8 mouse cellular contexts compared by ENCODE assay signal in genomic region chr19:8838041-8838730, GRCm38 (mm10). TPM values are rescaled to one million over a fixed set of nuclear protein-coding genes. Genes with fewer than 3 reads are reported as not detected.
A peak's percentile ranks its signal among the peaks of the same experiment; 100 is the strongest.
DNase-seq lines count a peak whose midpoint lies in the region; ATAC-seq and TF ChIP-seq lines count a peak whose summit lies in the region.

No protein-coding gene starts in this region.

- H3K4me2 ChIP-seq in midbrain, embryonic 13.5 days (replicated peaks), result peak overlapping the region; percentile 77

- H3K4me3 ChIP-seq in cortical plate, adult 2 months (ENCODE audit: insufficient read depth, low read length), result peak overlapping the region; percentile 68
- H3K4me3 ChIP-seq in hindbrain, embryonic 10.5 days, result peak overlapping the region; percentile 63
- H3K4me3 ChIP-seq in midbrain, embryonic 13.5 days (replicated peaks), result peak overlapping the region; percentile 79

- peak overlapping the region; percentile 93 for H3K9ac ChIP-seq in midbrain, embryonic 13.5 days (replicated peaks)

- TF ChIP-seq CTCF in cortical plate, adult 2 months (IDR thresholded peaks at IDR 0.05; ENCODE audit: extremely low read depth, insufficient read depth, low read length), result no peak

- 26% methylated on average over 15 of the region's 15 CpGs for WGBS in hindbrain, embryonic 10.5 days
- 13% methylated on average over 15 of the region's 15 CpGs for WGBS in midbrain, embryonic 13.5 days

- H3K27me3 ChIP-seq in hindbrain, embryonic 10.5 days (ENCODE audit: insufficient read depth, poor library complexity, severe bottlenecking), result no peaks in the 10 kb centered on the region
- no peaks in the 10 kb centered on the region for H3K27me3 ChIP-seq in midbrain, embryonic 13.5 days

- peaks cover 2% of the 10 kb centered on the region; the same call in 1 of the 2 replicates for H3K4me1 ChIP-seq in cortical plate, adult 2 months (ENCODE audit: control insufficient read depth, insufficient read depth, low read length)
- H3K4me1 ChIP-seq in hindbrain, embryonic 10.5 days (replicated peaks), result peaks cover 44% of the 10 kb centered on the region
- H3K4me1 ChIP-seq in midbrain, embryonic 13.5 days (replicated peaks), result peaks cover 41% of the 10 kb centered on the region

- ATAC-seq in midbrain, embryonic 13.5 days, result 0 out of 2 replicates have a peak, but pooled peaks have one; percentile 2

- H3K36me3 ChIP-seq in hindbrain, embryonic 10.5 days, result peaks cover 55% of the 10 kb centered on the region
- H3K36me3 ChIP-seq in midbrain, embryonic 13.5 days, result peaks cover 43% of the 10 kb centered on the region

- H3K9me3 ChIP-seq in hindbrain, embryonic 10.5 days, result no peaks in the 10 kb centered on the region
- H3K9me3 ChIP-seq in midbrain, embryonic 13.5 days, result no peaks in the 10 kb centered on the region

- no peak; the same call in 1 of the 2 replicates for TF ChIP-seq POLR2A in cortical plate, adult 2 months (IDR thresholded peaks at IDR 0.05; ENCODE audit: extremely low read depth, insufficient read depth, low read length)

- peak overlapping the region; percentile 96 for H3K27ac ChIP-seq in cortical plate, adult 2 months (ENCODE audit: insufficient read depth, low read length)
- peak overlapping the region; percentile 98 for H3K27ac ChIP-seq in hindbrain, embryonic 10.5 days
- peak overlapping the region; percentile 98 for H3K27ac ChIP-seq in midbrain, embryonic 13.5 days

- DNase-seq in adrenal gland, adult 2 months, result peak; percentile 56
- no peak for DNase-seq in adrenal gland, postnatal 25 days
- DNase-seq in A20 (ENCODE audit: low read depth, low spot score), result peak; percentile 71
- peak; percentile 53 for DNase-seq in hindbrain, embryonic 10.5 days (ENCODE audit: low spot score)
- DNase-seq in left cerebral cortex, postnatal 4 days, result peak; percentile 61
- DNase-seq in thymus, postnatal 4 days, result peak; percentile 49

- intact Hi-C loops in left cerebral cortex, postnatal 4 days (cut with DNase I), result loop anchor here (10.0 kb wide), 1 partner anchor 107 kb away; the partner anchor contains the start of gene Mta2

RNA-seq across cellular contexts. Expression of gene Gng3, which starts 0.8 kb away (rescaled TPM):
- total RNA-seq in adrenal gland, adult 2 months (2021), result 1 to 10 TPM; 5.7 to 7.0 TPM
- polyA plus RNA-seq in adrenal gland, adult 2 months (2012; rRNA removed), result 6.8 and 7.3 TPM in 2 replicates
- 5.3 and 6.1 TPM in 2 replicates for total RNA-seq in adrenal gland, postnatal 25 days (2021)
- polyA plus RNA-seq in cortical plate, adult 2 months (2012; rRNA removed), result 275 and 293 TPM in 2 replicates
- 66.7 and 140 TPM in 2 replicates for polyA plus RNA-seq in hindbrain, embryonic 10.5 days (2016; fragmentation: Nextera tagmentation; extraction: Ambion mirVana)
- total RNA-seq in left cerebral cortex, postnatal 4 days (2021), result 100 to 1,000 TPM; 275 to 279 TPM
- polyA plus RNA-seq in midbrain, embryonic 13.5 days (2015; fragmentation: Nextera tagmentation; extraction: Ambion mirVana), result 310 and 338 TPM in 2 replicates

RNA-seq across cellular contexts. Expression of gene Bscl2, which starts 0.9 kb away (rescaled TPM):
- total RNA-seq in adrenal gland, adult 2 months (2021), result 100 to 1,000 TPM; 178 to 191 TPM
- polyA plus RNA-seq in adrenal gland, adult 2 months (2012; rRNA removed), result 373 and 386 TPM in 2 replicates
- total RNA-seq in adrenal gland, postnatal 25 days (2021), result 139 and 169 TPM in 2 replicates
- 135 and 137 TPM in 2 replicates for polyA plus RNA-seq in cortical plate, adult 2 months (2012; rRNA removed)
- 55.8 and 64.3 TPM in 2 replicates for polyA plus RNA-seq in hindbrain, embryonic 10.5 days (2016; fragmentation: Nextera tagmentation; extraction: Ambion mirVana)
- 10 to 100 TPM; 76.9 to 78.4 TPM for total RNA-seq in left cerebral cortex, postnatal 4 days (2021)
- polyA plus RNA-seq in midbrain, embryonic 13.5 days (2015; fragmentation: Nextera tagmentation; extraction: Ambion mirVana), result 78.9 and 83.7 TPM in 2 replicates

RNA-seq across cellular contexts. Expression of gene AC129217.1, which starts 8.6 kb away (rescaled TPM):
- 10 to 100 TPM in 1 of 2 experiments, not detected in 1; 11.6 TPM for total RNA-seq in adrenal gland, adult 2 months (2021)
- not detected in 2 replicates for polyA plus RNA-seq in adrenal gland, adult 2 months (2012; rRNA removed)
- total RNA-seq in adrenal gland, postnatal 25 days (2021), result 23.5 TPM in 1 of 2 replicates, not detected in the other
- not detected in 2 replicates for polyA plus RNA-seq in cortical plate, adult 2 months (2012; rRNA removed)
- 0.31 TPM in 1 of 2 replicates, not detected in the other for polyA plus RNA-seq in hindbrain, embryonic 10.5 days (2016; fragmentation: Nextera tagmentation; extraction: Ambion mirVana)
- total RNA-seq in left cerebral cortex, postnatal 4 days (2021), result not detected
- polyA plus RNA-seq in midbrain, embryonic 13.5 days (2015; fragmentation: Nextera tagmentation; extraction: Ambion mirVana), result not detected in 2 replicates

RNA-seq across cellular contexts. Expression of gene Lrrn4cl, which starts 12.4 kb away (rescaled TPM):
- 1 to 10 TPM; 2.2 to 6.2 TPM for total RNA-seq in adrenal gland, adult 2 months (2021)
- polyA plus RNA-seq in adrenal gland, adult 2 months (2012; rRNA removed), result 1.2 and 1.3 TPM in 2 replicates
- 1.4 and 1.8 TPM in 2 replicates for total RNA-seq in adrenal gland, postnatal 25 days (2021)
- polyA plus RNA-seq in cortical plate, adult 2 months (2012; rRNA removed), result 1.0 and 1.3 TPM in 2 replicates
- polyA plus RNA-seq in hindbrain, embryonic 10.5 days (2016; fragmentation: Nextera tagmentation; extraction: Ambion mirVana), result 0.44 and 0.47 TPM in 2 replicates
- under 1 TPM; 0.76 to 0.93 TPM for total RNA-seq in left cerebral cortex, postnatal 4 days (2021)
- polyA plus RNA-seq in midbrain, embryonic 13.5 days (2015; fragmentation: Nextera tagmentation; extraction: Ambion mirVana), result 0.23 and 0.62 TPM in 2 replicates

RNA-seq across cellular contexts. Expression of gene Hnrnpul2, which starts 18.4 kb away (rescaled TPM):
- total RNA-seq in adrenal gland, adult 2 months (2021), result 10 to 100 TPM; 56.3 to 57.4 TPM
- 8.4 and 10.0 TPM in 2 replicates for polyA plus RNA-seq in adrenal gland, adult 2 months (2012; rRNA removed)
- 72.0 and 83.0 TPM in 2 replicates for total RNA-seq in adrenal gland, postnatal 25 days (2021)
- 78.5 and 85.1 TPM in 2 replicates for polyA plus RNA-seq in cortical plate, adult 2 months (2012; rRNA removed)
- polyA plus RNA-seq in hindbrain, embryonic 10.5 days (2016; fragmentation: Nextera tagmentation; extraction: Ambion mirVana), result 4.1 and 4.5 TPM in 2 replicates
- 100 to 1,000 TPM; 108 to 116 TPM for total RNA-seq in left cerebral cortex, postnatal 4 days (2021)
- 6.1 and 6.4 TPM in 2 replicates for polyA plus RNA-seq in midbrain, embryonic 13.5 days (2015; fragmentation: Nextera tagmentation; extraction: Ambion mirVana)
